Mouse (Mus musculus) heart, adult 2 months (tissue): ENCODE data around the gene Hoxb4. TPM values are rescaled to one million over a fixed set of nuclear protein-coding genes. Genes with fewer than 3 reads are reported as not detected.

ENCODE experiments used
- DNase-seq, 2 experiments: peaks; one replicate each; pipeline ENCODE4 v3.0.0; 2021
- H3K27ac ChIP-seq: fragments of 200-600 bp; 2 replicates; pipeline ENCODE4 v1.8.1; 2022
- H3K27me3 ChIP-seq: fragments of 200-500 bp; 2 replicates; pipeline ENCODE4 v1.6.1; 2012; ENCODE audit warnings: mild to moderate bottlenecking, low read length, inconsistent platforms, mixed read lengths; ENCODE audit not compliant: control insufficient read depth, insufficient read depth
- H3K36me3 ChIP-seq: fragments of 200-500 bp; 2 replicates; pipeline ENCODE4 v1.6.1; 2012; ENCODE audit warnings: low read length, inconsistent platforms; ENCODE audit not compliant: control insufficient read depth, insufficient read depth
- H3K4me1 ChIP-seq: fragments of 200-500 bp; 2 replicates; pipeline ENCODE4 v1.6.1; 2011; ENCODE audit warnings: low read length; ENCODE audit not compliant: control insufficient read depth, insufficient read depth
- H3K4me3 ChIP-seq: fragments of 200-600 bp; 2 replicates; pipeline ENCODE4 v1.8.1; 2022
- H3K79me2 ChIP-seq: fragments of 200-500 bp; replicated peaks from 2 replicates; pipeline ENCODE4 v1.6.1; 2012; ENCODE audit warnings: mild to moderate bottlenecking, inconsistent platforms, low read length, moderate library complexity, mixed read lengths; ENCODE audit not compliant: control insufficient read depth, insufficient read depth
- H3K9ac ChIP-seq: fragments of 200-500 bp; 2 replicates; pipeline ENCODE4 v1.6.1; 2012; ENCODE audit warnings: low read depth, mild to moderate bottlenecking, control low read depth, inconsistent platforms, low read length, mixed read lengths
- CTCF ChIP-seq: fragments of 200-600 bp; IDR thresholded peaks from 2 replicates; pipeline ENCODE4 v1.8.1; 2022; ENCODE audit warnings: antibody characterized with exemption, mild to moderate bottlenecking, moderate library complexity
- EP300 ChIP-seq: fragments of 200-500 bp; IDR thresholded peaks from 2 replicates; pipeline ENCODE4 v1.6.1; 2011; ENCODE audit warnings: low read depth, low read length, control low read depth; ENCODE audit not compliant: insufficient read depth
- POLR2A ChIP-seq: fragments of 200-500 bp; IDR thresholded peaks from 2 replicates; pipeline ENCODE4 v1.6.1; 2011; ENCODE audit warnings: mild to moderate bottlenecking, low read depth, low read length, control low read depth; ENCODE audit not compliant: insufficient read depth
- WGBS: fragments of 180-500 bp; shearing (Covaris S2); methylation state at CpG from one replicate; pipeline ENCODE4 v1.1.7; 2018; 5-methylcytosine and 5-hydroxymethylcytosine counted together
- intact Hi-C: fragments of 180-260 bp; cut with DNase I; formaldehyde crosslinking; loops from one replicate; pipeline ENCODE4 v1.15.1; 2025
- polyA plus RNA-seq: library from polyadenylated mRNA; depleted of rRNA; stranded (reverse); fragments of >200 nt; gene quantifications from 2 replicates; pipeline ENCODE4 v1.2.3, GENCODE M21; 2012
- total RNA-seq, 2 experiments: library from RNA; stranded (reverse); gene quantifications; 2 replicates each; pipeline ENCODE4 v1.2.3; 2021

Hoxb4 gene
- total and polyA plus RNA-seq, 3 experiments, result 0.63 to 1.1 (median 0.75) TPM

- H3K79me2 ChIP-seq, result no peaks in the 10 kb centered on the region
- no peaks in the 10 kb centered on the region for H3K4me1 ChIP-seq
- TF ChIP-seq POLR2A (no peak), EP300 (no peak)
- H3K9ac ChIP-seq, result no peak overlapping the region
- peaks cover 9% of the 10 kb centered on the region; the same call in 1 of the 2 replicates for H3K27me3 ChIP-seq
- WGBS, result 21% methylated on average over 9 of the region's 9 CpGs
- no peak for DNase-seq
- no peaks in the 10 kb centered on the region for H3K36me3 ChIP-seq
- intact Hi-C loops, result loop anchor here (5.0 kb wide), 1 partner anchor 52 kb away; no protein-coding TSS in a partner anchor
- peak overlapping the region; percentile 60 for H3K27ac ChIP-seq
- H3K4me3 ChIP-seq, result no peak overlapping the region; the same call in 1 of the 2 replicates
Measured at GRCm38 (mm10) chr11:96354801-96355311, 36.8 kb downstream of the Hoxb4 start.

DNA sequence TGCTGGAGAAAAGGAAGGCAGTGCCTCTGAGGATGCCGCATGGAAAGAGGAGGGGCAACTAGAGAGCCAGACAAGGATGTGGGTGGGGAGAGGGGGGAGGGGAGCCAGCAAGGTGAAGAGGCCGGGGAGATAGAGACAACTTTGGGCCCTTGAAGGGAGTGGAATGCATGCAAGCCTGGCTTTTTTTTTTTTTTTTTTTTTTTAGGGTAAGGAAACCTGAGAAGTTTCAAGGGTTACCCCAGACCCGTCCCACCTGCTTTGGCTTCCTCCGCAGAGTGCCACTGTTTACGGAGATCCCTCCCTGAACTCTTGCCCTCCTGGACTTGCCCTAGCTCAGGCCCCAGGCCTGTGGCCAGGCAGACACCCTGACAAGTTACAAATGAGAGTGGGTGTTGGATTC is 45.7 kb downstream of the Hoxb4 start:
- Histone ChIP-seq H3K27me3 (peaks cover 24% of the 10 kb centered on the region), H3K79me2 (no peaks in the 10 kb centered on the region), H3K4me3 (no peak overlapping the region), H3K36me3 (no peaks in the 10 kb centered on the region), H3K9ac (no peak overlapping the region), H3K4me1 (no peaks in the 10 kb centered on the region), H3K27ac (no peak overlapping the region)
- intact Hi-C loops, result no loop called here
- TF ChIP-seq POLR2A, result no peak
- TF ChIP-seq EP300, result no peak
- no peak for DNase-seq
- 23% methylated on average over 5 of the region's 5 CpGs for WGBS

DNA sequence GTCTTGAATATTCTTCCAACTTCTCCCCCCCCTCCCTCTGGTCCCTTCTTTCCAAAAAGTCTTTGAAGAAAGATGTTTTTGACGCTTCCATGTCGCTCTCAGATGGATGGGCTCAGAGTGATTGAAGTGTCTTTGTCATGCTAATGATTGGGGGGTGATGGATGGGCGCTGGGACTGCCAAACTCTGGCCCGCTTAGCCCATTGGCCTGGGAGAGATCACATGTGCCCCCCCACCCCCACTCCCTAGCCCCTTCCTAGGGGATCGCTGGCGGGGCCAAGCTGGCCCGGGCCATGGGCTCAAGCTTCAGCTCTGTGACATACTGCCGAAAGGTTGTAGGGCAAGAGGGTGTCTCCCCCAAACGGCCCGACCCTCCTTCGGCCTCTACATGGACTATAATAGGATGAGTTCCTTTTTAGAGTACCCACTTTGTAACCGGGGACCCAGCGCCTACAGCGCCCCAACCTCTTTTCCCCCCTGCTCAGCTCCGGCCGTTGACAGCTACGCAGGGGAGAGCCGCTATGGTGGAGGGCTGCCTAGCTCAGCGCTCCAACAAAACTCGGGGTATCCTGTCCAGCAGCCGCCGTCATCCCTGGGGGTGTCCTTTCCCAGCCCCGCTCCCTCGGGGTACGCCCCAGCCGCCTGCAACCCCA is 47.5 kb downstream of the Hoxb4 start, which contains the start of gene Hoxb1:
Gene Hoxb1 (plus strand): TSS at position 312 of the 651 bp plus-strand sequence.
- H3K9ac ChIP-seq, result no peak within 1 kb of the TSS
- H3K27me3 ChIP-seq, result peaks cover 24% of the 10 kb centered on the region
- no peaks in the 10 kb centered on the region for H3K4me1 ChIP-seq
- H3K79me2 ChIP-seq, result no peaks in the 10 kb centered on the region
- intact Hi-C loops, result loop anchor here (5.0 kb wide), 1 partner anchor 42 kb away; no protein-coding TSS in a partner anchor
- TF ChIP-seq POLR2A (no peak), CTCF (no peak), EP300 (no peak)
- DNase-seq, result no peak
- no peaks in the 10 kb centered on the region for H3K36me3 ChIP-seq
- H3K4me3 ChIP-seq, result no peak within 1 kb of the TSS
- H3K27ac ChIP-seq, result no peak within 1 kb of the TSS
- WGBS, result 6% methylated on average over 24 of the region's 26 CpGs

- Histone ChIP-seq H3K4me1 (no peaks in the 10 kb centered on the region), H3K9ac (no peak overlapping the region), H3K27ac (no peak overlapping the region), H3K4me3 (no peak overlapping the region), H3K36me3 (no peaks in the 10 kb centered on the region), H3K27me3 (peaks cover 24% of the 10 kb centered on the region), H3K79me2 (no peaks in the 10 kb centered on the region)
- no peak for TF ChIP-seq EP300
- no peak for TF ChIP-seq POLR2A
- TF ChIP-seq CTCF, result no peak
- no peak for DNase-seq
- WGBS, result 4% methylated on average over 47 of the region's 47 CpGs
- intact Hi-C loops, result loop anchor here (5.0 kb wide), 1 partner anchor 41 kb away; no protein-coding TSS in a partner anchor
Measured at GRCm38 (mm10) chr11:96366092-96367041, 48.3 kb downstream of the Hoxb4 start.

DNA sequence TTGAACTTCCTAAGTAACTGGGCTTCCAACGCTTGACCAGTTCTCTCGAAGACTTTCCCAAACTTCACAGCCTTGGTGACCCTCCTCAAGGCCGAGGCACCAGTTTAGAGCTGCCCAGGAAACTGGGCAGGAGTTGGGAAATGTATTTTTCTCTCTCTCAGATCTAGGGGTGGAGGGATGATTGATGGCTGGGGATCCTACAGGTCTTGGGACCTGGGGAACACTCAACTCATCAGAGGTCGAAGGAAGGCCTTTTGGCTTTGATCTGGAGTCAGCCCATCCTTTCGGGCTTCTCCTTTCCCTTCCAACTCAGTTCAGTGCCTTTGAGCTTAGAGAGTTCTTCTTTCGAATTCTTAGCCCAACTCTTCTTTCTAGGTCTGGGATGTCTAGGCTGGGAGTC is 49.1 kb downstream of the Hoxb4 start:
- Histone ChIP-seq H3K79me2 (no peaks in the 10 kb centered on the region), H3K4me1 (no peaks in the 10 kb centered on the region), H3K36me3 (no peaks in the 10 kb centered on the region), H3K27me3 (peaks cover 22% of the 10 kb centered on the region), H3K9ac (no peak overlapping the region), H3K4me3 (no peak overlapping the region), H3K27ac (no peak overlapping the region)
- 28% methylated on average over 6 of the region's 6 CpGs for WGBS
- intact Hi-C loops, result loop anchor here (5.0 kb wide), 1 partner anchor 40 kb away; no protein-coding TSS in a partner anchor
- DNase-seq, result no peak
- no peak for TF ChIP-seq POLR2A
- TF ChIP-seq CTCF, result no peak
- TF ChIP-seq EP300, result no peak
